Mouse (Mus musculus) adrenal gland, adult (tissue): ENCODE data around the gene Map6.

ENCODE experiments used
- DNase-seq, 2 experiments: peaks; one replicate each; pipeline ENCODE4 v3.0.0; 2022 to 2023; ENCODE audit warnings: low spot score in 1 of 2; ENCODE audit not compliant: inconsistent age in 2 of 2

Gene Map6

DNA sequence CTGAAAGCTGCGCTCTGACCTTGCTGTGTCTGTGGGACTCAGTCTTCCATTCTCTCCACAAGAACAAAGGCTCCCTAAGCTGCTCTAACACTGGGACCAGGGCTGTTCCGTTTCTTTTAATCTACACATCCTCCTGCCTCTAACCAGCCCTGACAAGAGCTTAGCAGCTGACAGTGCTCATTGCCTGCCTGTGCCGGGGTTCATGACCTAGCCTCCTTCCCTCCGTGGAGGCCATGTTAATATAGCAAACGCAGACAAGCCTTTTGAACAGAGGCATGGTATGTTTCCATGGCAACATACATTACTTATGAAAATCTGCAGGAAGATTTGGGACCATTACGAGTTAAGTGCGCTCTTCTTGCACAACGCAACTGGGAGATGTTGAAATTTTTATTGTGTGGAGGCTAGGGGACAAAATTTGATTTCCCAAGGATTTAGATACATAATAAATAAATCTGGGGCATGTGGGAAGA lies 45.5 kb downstream of the Map6 start:
- peak in 1 of 2 experiments; percentile 57 for DNase-seq

DNA sequence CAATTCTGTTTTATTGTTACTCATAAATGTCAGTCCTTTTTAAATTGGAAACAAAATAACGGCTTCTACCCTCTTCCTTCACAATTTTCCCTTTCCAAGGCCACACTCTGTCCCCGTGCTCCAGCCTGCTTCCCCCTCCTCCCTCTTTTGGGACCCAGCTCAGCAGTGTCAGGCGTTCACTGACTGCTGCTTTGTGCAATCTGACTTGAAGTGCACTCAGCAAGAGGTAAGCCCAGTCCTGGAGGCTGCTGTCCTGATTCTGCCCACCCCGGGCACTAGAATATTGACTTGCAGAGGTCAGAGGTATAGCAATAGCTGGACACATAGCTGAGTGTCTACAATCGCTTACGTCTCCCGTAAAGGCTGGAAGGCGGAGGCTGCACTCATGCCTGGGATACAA lies 46.0 kb downstream of the Map6 start:
- DNase-seq: peak in 1 of 2 experiments; percentile 48

DNA sequence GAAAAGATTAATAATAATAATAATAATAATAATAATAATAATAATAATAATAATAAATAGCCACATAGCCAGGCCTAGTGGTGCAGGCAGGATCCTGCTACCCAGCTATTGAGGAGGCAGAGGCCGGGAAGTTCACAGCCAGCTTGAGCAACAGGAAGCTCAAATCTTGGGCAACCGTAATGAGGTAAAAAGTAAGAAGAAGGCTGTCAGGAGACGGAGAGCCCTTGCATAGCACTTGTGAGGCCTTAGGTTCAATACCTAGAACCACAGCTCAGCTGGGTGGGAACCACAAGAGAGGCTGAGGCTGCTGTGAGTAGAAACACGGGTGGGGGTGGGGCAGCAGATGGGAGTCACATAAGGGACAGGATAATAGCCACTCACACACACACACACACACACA lies 47.3 kb downstream of the Map6 start:
- DNase-seq: no peak

DNA sequence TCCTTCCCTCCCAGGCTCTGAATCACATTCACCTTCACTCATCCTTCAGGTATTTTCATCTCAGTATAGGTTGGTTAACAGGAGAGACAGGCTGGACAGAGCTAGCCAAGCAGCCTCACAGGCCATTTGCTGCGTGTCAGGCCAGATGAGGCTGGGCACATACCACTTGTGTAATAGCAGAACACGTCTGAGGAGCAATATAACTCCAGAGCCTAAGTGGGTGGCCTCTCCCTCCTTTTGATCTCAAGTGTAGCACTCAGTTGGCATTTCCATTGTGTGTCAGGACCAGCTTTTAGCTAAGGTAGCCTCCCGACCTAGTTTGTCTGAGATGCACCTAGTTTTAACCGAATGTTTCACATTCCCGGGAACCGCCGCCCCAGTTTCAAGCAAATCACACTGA lies 49.0 kb downstream of the Map6 start:
- peak in 1 of 2 experiments; percentile 37 for DNase-seq

DNA sequence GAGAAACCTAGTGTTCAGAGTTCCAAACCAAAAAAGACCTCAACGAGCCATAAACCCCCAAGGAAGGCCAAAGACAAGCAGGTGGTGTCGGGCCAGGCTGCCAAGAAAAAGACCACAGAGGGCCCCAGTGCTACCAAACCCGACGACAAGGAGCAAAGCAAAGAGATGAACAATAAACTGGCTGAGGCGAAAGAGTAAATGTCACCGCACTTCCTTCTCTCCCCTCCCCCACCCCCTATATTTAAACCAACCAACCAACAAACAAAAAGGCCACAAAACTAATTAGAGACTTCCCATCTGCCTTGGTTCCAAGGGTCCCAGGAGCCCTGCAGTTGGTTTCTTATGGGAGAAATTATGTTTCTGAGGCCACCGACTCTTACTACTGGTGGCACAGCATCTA lies 50.2 kb downstream of the Map6 start:
- no peak for DNase-seq

DNA sequence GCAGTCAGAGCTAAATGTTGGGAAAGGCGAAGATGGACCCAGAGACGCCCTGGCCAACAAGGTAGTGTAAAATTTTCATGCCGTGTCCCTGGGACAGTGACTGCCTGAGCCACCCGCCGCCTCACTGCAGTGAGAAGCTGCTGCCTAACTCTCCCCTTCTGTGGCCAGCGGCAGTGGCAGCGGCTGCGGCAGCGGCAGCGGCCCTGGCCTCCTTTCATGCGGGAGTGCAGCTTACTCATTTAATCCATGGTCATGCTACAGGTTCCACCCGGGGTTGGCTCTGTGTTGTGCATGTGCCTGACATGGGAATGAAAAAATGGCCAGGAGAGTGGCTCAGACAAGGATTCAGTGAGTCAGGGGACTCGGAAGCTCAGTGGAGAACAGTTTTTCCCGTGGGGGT lies 53.3 kb downstream of the Map6 start:
- peak; percentile 39 to 81 for DNase-seq

DNA sequence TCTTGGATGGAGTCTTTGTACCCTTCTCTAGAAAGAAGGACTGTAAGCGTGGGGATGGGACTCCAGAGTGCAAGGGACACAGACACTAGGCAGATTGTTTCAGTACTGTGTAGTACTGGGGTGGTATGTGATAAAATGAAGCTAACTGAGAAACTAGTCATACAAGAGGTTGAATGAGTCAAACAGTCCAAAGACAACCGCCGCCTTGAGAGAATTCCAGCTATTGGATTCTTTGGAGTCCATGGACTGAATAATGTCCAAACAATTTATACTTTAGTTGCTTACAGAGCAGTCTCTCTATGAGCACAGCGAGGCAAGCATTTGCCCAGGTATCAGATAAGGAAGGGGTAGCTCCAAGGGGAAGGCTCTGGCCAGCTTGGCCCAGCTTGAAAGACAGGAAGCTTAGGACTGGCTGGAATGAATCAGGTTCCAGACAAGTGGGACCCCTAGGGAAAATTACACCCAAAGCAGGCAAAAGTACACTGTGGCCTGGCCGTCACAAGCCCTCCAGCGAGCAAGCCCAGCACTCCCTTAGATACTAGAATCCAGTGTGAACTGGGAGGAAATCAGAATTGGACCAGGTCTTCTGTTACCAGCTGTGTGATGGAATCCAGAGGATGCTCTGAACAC lies 55.6 kb downstream of the Map6 start:
- DNase-seq: no peak

DNA sequence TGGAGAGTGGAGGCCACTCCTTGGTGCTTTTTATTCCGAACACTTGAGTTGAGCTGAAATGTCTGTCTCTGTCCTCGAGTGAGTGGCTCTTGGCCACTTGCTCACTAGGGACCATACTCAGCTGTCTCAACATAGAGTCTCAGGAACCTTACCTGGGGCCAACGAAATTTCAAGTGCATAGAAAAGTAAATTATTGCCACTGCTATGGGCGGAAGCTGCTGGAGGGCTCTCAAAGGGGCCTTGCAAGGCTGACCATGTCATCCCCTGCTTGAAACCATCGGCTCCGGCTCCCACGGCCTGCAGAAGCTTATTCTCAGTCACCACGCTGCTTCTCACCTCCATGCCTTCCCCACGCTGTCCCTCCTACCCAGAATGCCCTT lies 56.1 kb downstream of the Map6 start:
- DNase-seq: no peak

DNA sequence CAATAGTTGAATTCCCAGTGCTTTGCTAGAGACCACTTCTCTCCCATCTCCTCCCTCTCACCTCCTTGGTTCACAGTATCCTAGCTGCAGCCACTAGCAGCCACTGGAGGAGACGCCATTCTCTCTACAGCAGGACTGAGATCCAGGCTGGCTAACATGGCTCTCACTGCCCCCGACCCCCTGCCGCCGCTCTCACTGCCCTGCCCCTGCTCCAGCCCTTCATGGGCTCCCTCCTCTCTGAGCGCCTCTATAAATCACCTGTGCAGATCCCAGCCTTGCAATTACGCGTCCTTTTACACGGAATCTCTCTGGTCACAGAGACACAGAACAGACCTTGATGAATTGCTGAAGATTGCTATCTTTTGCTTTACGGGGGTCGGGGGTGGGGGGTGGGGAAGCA lies 57.6 kb downstream of the Map6 start:
- DNase-seq: no peak

DNA sequence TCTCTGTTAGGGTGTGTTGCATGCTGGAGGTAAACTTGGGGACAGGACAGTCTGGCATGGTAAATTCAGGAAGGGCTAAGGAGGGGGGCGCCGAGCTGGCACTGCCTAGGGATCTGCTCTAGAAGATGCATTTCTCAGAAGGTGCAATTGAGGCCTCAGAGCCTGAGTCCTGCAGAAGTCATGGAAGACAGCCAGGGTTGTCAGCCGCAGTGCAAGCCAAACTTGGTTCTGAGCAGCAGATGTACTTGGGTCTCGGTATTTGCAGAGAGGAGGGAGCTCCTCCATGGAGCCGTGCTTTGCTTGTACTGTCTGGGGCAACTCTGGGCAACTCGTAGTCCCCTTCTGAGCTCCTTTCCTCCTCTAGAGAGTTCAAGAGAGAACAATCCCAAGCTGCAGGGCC lies 58.9 kb downstream of the Map6 start:
- no peak for DNase-seq

DNA sequence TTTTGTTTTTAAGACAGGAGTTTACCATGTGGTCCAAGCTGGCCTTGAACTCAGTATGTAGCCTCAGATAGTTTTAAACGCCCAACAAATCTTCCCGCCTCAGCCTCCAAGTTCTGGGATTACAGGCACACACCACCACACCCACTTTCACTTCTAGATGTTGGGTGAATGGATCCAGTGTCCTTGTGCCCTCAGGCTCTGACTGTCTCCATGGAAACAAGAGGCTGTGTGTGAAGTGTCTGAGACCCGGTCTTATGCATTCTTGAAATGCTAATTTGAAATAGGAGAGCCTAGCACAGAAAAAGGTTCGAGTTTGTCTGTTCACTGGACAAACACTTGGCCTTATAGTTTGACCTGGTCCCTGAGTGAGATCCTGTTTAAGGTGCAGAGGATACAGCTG lies 61.6 kb downstream of the Map6 start:
- no peak for DNase-seq

DNA sequence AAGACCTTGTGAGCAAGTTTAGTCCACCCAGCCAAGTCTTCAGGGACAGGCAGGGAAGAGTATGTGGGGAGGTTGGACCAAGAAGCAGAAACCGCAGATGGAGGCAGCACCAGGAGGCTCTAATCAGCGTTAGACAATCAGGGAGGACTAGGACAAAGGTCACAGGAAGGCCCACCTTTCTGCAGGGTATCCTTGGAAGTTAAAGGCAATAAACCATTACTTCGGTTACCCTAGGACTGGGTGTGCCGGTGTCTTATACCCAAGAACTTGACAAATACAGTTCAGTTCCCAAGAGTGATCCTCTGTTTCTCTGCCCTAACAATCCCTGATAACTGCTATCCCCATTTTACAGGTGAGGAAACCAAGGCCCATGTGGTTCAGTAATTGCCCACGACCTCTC lies 62.8 kb downstream of the Map6 start:
- no peak for DNase-seq

DNA sequence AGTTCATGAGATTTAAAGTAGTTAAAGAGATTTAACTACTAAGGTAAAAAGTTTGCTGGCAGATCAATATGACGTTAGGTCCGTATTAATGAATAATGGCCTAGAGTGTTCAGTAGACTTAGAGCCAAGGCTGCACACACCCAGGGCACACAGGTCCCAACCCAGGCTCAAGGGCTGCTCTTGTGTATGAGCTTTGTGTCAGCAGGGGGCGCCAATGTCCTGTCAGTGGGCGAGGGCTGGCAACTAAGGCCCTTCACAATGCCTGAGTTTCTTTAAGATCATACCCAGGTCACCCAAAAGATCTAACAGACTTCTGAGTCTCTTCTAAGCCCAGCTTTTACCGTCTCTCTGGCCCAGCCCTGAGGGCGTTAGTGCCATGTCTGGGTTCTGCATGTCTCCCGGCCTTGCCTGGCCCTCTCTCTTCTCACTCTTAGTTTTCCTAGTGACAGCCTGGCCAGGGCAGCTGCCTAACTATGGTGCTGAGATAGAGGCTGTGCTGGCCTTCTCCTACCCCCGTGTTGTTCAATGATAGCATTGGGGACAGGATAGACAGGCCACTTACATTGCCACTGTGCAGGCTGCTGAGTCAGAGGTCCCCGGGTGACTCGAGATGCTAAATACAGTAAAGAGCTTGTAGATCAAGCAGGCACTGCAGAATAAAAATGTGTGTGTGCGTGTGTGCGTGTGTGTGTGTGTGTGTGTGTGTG lies 65.7 kb downstream of the Map6 start:
- DNase-seq: peak; percentile 85 to 96

DNA sequence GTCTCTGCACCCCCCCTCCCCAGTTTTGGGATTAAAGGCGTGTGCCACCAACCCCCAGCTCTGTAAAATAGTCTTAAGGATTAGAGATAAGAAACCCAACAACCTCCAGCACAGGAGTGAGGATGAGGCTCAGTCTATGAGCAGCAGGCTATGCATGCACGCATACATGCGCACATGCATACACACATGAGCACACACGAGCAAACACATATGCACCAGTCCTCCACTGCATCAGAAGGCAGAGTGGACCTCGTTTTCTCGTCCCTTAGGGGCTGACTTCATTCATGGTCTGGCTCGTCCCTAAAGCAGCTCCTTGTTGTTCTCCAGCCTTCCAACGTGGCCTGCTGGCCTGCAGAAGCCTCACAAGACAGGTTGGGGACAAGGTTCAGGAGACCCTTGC lies 73.5 kb downstream of the Map6 start:
- no peak for DNase-seq

DNA sequence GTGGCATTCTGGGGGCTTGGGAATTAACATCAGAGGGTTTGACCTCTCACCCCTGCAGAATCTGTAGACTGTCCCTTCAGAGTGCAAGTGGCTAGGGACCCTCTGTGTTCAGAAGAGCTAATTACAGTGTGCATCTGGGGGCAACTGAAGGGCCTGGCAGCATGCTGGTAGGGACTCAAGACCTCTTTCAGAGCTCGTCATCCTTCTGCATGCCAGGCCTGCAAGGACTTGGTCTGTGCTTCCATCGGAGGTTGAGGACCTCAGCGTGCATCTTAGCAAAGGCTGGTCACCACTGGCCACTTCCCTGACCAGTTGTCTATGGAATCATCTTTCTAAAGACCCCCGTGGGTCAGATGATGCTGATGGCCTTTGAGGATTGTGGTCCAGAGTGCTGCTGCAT lies 76.3 kb downstream of the Map6 start:
- no peak for DNase-seq

DNA sequence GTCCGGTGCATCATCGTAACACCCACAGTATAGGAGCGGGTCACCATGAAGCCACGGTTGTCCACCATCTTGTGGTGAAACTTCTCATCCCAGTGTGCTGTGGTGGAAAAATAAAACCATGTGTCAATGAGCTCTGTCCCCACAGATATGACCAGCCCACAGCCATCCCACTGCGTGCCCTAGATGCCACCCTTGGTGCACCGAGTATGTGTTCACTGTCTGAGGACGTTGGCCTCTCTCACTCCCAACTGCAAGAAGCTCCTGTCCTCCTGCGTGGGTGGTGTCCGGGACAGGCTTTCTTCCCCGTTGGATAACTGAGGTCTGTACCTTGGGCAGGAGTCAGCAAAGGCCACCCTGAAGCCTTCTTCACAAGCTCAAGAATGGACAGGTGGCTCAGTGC lies 80.0 kb downstream of the Map6 start:
- DNase-seq: no peak

DNA sequence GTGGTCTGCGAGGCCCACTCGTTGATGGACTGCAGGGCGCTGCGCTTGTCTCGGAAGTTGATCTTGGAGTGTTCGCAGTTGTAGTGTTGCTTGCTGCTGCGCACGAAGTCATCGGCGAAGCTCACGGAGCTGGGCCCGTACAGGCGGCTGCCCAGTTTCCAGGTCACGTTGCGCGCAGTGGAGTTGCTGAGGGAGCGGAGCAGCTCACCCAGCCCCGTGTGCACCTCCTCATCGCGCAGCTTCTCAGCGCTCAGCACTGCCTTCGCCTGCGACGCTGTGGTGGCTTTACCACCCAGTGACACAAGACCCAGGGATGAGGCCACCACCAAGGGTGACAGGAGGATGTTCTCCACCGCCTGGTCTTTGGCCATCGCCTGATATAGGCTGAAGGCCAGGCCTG lies 81.6 kb downstream of the Map6 start:
- DNase-seq: no peak

DNA sequence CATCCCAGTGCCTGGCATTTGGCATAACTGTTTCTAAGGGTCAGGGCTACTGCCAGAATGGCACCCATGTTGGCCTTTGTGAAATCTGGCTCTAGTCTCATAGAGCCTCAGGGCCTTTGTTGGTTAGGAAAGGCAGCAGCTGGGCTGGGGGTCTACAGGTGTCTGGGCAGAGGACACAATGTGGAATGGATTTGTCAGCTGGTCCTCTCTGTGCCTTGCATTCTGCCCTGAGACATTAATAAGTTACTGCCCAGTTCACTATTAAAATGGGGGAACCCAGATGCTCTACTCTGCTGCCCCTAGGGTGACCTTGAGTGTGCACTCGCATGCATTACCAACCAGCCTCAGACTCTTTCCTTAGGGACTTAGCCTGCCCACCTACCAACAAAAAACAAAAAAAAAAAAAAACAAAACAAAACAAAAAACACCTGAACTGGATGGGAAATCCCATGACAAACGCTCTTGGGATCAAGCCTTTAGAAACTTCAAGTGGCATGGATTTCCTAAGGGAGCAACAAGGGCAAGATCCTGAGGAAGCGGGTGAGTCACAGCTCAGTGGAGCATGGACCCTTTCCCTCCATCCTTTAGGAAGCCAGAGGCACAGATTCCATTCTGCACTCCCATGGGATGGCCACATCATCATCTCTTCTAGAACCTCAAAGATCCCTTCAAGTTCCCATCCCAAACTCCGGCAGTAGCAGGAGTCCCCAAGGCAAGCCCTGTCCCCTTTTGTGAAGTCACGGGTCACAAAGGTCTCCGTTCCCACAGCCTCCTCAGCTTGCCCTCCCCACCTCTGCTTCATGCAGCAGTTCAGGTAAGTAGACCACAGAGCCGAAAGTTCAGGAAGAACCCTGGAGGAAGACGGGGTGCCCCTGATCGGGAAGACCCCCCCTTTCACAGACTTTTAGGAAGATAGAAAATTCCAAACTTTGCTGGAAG lies 82.8 kb downstream of the Map6 start:
- no peak for DNase-seq

DNA sequence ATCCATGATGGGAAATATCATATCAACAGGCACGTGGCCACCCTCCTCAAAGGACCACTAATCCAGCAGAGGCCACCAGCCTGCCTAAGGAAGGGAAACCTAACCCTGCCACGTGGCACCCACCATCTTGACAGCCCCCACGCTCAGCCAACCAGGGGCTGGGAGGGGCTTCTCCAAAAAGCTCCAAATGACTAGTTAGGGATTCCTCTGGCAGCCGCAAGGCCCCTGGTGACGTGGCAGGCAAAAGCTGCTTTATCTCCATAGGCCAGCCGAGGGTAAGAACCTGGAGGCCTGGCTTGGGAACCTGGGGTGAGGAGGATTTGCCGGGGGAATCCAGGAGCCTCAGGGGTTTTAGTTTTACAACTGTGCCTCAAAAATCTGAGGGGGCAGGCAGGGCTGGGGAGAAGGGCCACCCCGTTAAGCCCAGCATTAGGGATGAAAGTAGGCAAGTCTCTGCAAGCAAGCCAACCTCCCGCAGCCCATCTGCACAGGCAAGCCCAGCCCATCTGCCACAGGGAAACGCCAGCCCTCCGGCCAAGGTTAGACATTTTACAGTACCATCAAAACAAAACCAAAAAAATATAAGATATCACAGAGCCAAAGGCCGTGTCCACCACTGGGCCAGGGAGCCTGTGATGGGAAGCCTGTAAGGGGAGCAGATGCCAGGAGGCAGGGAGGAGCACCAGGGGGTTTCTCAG lies 84.0 kb downstream of the Map6 start:
- DNase-seq: peak; percentile 50 to 79

DNA sequence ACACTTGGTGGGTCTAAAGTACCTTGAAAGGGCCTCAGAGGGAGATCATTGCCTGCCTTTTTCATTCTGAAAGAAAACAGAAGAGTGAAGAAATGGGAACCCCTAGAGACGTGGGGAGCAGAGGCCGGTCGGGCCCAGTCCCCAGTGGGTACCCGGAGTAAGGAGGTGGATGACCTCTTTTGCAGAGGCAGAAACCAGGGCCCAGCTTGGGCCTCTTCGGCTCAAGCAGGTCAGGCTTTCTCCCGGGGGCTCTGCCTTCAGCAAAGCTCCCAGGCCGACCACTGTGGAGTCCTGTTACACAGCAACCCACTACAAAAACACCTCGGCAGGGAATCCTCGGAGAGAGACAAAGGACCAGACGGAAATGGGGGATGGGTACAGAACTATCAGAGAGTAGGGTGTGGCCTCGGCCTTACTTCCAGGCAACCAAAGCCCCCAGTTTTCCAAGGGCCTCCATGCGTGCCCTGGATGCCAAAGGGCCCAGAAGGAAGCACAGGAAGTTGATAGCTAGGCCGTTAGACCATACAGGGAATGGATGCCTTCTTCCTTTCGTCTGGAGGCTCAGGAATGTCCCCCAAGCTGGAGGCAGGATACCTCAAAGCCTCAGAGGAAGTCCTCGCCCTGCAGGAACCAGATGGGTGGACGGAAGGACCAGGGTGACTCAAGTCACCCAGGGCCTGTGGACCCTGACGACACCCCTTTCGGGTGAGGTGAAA lies 84.7 kb downstream of the Map6 start:
- peak; percentile 50 to 85 for DNase-seq
